Mouse (Mus musculus) hindlimb bud, embryonic 11.5 days (tissue): ENCODE results near the gene Emilin2.
"Not testable (repeated sequence)": the region's sequence is repeated elsewhere in the genome, so short reads cannot be mapped to it uniquely, and the experiment has no call there.

Experiments used
- DNase-seq: peaks from one replicate; pipeline ENCODE4 v3.0.0-alpha.2; 2012; ENCODE audit warnings: low read depth, low spot score; ENCODE audit errors: extremely low spot score

The Emilin2 gene

DNA sequence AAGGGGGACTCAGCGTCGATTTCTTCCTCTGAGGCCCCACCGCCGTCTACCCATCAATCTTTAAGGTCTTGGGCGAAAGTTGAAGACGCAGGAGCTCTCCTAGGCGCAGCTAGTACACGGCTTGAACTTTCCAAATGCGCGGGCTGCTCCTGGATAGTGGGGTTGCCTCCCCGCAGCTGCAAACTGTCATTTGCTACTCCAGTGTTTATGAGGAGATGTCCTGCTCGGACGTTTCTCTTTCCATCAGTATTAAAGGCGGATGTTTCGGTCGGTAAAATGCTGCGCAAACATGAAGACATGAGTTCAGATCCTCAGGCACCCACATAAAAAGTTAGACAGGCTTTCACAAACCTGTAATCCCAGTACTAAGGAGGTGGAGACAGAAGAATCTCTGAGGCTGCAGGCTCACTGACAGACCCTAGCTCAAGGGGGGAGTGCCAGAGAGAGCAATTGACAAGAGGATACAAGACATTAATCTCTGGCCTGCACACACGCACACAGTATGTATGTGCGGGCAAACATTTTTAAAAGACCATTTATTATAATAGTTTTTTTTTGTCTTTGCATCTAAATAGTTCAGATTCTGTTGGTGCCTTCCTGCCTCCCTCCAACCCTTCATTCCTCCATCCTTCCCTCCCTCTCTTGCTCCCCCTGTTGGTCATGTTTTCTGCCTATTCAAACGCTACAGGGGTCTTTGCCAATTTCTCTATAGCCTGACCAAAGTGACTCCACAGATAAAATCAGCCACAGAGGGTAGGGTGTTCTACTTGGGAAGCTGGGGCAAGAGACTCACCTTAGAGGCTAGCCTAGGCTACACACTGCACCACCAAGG lies at the start of gene Emilin2:
TSS of gene Emilin2 (minus strand) at position 639 of the 832 bp plus-strand sequence.
- no peak for DNase-seq

DNA sequence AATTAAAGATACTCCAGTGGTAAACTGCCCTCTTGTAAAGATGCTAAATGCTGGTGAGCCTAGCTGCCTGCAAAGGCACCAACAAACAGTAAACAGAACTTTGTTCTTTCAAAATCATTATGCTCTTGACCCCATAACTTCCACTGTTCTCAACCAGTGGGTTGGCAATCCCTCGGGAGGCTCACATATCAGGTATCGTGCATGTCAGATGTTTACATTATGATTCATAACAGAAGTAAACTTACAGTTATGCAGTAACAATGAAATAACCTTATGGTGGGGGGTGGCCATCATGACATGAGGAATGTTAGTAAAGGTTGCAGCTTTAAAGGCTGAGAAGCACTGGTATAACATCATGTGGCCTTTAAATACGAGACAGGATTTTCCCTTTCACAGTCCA lies 43.7 kb upstream of the Emilin2 start:
- no peak for DNase-seq

DNA sequence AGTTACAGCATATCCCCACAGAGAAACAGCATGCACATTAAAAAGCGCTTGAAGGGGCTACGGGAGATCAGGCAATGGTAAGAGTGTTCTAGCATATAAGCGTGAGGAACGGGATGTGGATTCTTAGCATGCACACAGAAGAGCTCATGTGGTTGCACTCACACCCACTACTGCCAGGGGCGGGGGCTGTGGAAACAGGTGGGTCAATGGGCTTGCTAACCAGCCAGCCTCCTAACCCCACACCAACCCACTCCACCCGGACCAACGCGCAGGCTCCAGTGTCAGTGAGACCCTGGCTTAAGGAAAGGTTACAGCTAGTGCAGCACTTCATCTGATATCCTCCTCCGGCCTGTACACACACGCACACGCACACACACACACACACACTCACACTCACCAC lies 42.4 kb upstream of the Emilin2 start:
- no peak for DNase-seq

DNA sequence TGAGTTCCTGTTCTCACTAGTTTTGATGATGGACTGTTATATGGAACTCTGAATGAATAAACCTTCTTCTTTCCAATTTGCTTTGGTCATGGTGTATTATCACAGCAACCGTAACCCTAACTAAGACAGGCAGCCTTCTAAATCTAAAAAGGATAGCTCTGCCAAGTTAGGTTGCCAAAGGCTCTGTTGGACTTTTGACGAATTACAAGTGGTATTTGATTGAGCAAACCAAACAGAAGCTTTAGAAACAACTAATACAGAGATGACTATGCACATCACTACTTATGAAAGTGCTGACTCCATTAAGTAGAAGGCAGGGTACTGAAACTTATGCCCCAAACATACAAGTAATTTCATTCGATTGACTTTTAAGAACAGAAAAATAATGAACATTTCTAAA lies 36.4 kb upstream of the Emilin2 start:
- DNase-seq, result no peak

DNA sequence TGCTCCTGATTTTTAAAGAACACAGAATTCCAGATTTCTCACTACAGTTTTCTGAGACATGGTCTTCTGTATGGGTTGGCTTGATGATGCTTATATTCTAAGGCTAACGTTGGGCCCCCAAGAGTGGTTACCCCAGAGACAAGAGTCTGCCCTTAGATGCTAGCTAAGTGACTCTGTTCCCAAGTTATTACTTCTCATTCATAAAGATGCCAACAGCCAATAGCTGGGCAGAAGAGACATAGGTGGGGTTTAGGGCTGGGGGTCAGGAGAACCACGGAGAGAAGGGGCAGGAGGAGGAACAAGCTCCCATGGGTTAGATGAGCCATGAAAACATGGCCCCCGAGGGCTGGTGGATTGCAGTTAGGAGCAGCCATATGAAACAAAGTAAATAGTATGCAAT lies 30.2 kb upstream of the Emilin2 start:
- DNase-seq, result no peak

DNA sequence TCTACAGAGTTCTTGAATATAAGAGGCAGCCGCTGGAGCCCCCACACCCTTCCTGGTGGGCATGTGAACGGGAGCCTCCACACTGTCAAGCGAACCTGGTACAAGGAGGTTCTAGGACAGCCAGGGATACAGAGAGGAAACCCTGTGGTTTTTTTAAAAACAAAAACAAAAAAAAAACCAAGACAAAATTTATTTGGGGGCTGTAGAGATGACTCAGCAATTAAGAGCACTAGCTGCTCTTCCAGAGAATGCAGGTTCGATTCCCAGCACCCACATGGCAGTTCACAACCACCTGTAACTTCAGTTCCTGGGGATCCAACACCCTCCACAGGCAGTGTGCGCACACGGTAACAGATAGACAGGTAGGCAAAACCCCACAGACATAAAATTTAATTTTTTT lies 26.8 kb upstream of the Emilin2 start:
- DNase-seq, result no peak

DNA sequence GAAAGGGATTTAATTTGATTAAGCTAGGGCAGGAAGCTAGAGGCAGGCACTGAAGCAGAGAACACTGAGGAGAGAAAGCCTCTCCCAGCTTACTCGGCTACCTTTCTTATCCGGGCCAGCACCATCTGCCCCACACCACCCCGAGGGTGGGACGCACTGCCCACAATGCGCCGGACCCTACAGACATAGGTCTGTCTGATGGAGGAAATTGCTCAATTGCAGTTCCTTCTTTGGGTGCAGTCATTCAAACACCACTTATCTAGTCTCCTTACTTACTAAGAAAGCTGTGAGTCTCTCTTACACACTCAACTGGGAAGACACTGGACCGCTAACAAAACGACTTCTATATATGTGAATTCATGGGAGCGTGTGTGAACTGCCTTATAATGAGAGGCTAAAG lies 25.8 kb upstream of the Emilin2 start:
- no peak for DNase-seq

DNA sequence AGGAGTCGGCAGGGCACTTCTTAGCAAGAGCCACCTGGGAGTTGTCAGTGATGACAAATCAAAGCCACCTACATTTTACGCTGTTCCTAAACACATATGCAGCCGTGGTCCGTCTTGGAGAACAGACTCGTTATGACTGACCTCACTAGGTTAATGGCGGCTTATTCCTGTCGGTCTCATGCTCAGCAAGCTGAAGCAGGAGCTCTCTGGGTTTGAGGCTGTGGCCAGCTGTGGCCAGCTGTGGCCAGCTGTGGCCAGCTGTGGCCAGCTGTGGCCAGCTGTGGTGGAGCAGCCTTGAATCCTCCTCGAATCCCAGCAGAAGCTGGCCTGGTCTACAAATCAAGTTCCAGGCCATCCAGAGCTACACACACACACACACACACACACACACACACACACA lies 24.6 kb upstream of the Emilin2 start:
- DNase-seq, result no peak

DNA sequence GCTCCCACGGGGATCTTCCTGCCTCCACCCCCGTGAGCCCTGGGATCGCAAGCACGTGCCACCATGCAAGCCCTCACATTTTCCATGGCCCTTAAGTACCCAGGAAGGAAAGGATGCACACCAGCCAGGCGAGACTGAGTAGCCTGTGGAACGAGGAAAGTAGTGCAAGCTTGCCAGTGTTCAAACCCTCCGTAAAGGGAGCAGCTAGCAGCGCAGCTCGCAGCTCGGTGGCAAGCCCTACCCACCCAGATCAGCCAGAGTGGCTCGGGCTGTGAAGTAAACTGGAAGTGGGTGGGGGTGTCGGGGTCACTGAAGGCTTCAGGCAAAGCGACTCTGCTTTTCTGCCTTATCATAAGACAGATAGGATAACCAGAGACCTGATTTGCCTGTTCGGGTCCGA lies 20.5 kb upstream of the Emilin2 start:
- no peak for DNase-seq

DNA sequence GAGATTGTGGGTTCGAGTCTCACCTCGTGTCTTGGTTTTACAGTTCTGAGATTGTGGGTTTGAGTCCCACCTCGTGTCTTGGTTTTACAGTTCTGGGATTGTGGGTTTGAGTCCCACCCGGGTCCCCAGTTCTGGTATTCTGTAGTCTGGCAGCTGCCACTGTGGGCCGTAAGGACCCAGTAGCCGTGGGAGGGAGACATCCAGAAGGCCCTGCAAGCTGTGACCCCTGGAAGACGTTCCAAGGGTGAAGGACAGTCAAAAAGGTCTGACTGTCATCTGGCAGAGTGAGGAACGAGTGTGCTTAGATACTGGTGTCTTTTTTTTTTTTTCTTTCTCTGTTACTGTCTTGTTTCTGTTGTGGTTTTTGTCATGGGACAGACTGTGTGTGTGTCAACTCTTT lies 9.0 kb upstream of the Emilin2 start:
- DNase-seq, result not testable (repeated sequence)

DNA sequence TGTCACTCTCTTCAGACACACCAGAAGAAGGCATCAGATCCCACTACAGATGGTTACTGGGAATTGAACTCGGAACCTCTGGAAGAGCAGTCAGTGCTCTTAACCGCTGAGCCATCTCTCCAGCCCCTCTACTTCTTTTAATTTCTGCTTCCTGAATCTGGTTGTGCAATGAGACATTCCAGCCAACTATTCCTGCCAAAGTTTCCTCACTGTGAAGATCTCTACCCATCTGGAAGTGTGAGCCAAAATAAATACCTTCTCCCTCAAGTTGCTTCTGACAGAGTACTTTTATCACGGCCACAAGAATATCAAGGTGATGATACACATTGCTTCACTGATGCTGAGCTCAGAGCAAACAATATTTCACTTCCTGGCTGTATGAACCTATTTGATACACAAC lies 7.6 kb upstream of the Emilin2 start:
- no peak for DNase-seq

DNA sequence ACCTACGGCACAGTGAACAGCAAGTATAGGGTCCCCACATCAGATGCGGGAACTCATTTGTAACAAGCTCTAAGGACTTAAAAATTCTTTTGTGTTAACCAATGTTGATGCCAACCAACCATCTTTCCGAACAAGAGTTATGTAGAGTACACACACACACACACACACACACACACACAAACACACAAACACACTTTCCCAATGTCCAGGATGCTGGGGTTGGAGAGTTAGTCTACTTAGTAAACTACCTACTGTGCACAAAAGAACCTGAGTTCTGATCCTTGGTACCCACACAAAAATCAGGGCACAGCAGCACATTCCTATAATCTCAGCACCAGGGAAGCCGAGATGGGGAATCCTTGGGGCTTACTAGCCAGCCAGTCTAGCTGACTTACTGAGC lies 5.8 kb upstream of the Emilin2 start:
- no peak for DNase-seq

DNA sequence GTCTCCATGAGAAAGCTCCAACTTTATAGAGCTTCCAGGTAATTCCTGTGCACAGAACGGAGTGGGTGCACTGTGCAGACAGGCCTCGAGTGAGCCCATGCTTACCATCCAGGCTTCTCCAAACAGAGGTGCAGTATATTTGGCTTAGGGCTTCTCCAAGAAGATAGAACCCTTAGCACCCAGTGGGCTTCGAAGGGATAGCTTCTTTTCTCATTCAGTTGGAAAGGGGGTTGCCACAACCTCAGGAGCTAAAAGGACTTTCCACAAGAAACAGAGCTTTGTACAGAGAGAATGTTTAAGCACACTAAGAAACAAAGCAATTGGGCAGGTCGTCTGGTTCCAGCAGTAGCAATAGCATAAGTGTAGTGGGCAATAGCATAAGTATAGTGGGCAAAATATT lies 2.5 kb upstream of the Emilin2 start:
- DNase-seq, result no peak

DNA sequence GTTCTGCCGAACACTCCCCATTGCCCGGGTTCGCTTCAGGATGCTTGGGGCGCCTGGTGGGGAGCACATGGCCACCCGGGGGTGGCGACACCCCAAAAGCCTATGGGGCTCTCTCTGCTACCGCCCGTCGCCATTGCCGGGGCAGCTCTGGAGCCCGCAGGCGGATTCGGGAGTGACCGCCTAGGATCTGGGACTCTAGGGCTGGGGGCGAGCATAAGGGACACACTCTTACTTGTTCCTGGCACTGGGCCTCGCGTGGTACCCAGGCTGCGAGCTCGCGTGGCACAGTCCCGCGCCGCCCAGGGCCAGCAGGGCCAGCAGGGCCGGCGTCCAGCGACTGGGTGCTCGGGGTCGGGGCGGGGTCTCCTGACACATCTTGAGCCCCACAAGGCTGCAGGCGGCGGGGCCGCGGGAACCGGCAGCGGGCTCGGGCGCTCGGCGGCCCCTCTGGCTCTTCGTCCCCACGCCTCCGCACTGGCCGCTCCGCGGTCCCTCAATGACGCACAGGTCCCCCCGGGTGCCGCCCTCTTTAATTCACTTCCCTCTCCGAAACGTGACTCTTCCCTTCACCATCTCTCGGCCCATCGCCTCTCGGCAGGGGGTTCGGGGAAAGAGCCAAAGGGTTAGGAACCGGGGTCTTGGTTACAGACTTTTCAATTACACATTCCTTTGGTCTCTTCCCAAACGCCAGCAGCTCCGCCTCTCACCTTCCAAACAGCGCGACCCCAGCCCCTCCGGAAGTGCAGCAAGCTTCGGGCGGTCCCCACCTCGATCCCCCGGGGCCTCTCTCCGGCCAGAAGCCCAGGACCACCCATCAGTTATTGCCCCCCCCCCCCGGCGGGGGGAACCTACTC lies 1.1 kb downstream of the Emilin2 start:
- DNase-seq, result no peak

DNA sequence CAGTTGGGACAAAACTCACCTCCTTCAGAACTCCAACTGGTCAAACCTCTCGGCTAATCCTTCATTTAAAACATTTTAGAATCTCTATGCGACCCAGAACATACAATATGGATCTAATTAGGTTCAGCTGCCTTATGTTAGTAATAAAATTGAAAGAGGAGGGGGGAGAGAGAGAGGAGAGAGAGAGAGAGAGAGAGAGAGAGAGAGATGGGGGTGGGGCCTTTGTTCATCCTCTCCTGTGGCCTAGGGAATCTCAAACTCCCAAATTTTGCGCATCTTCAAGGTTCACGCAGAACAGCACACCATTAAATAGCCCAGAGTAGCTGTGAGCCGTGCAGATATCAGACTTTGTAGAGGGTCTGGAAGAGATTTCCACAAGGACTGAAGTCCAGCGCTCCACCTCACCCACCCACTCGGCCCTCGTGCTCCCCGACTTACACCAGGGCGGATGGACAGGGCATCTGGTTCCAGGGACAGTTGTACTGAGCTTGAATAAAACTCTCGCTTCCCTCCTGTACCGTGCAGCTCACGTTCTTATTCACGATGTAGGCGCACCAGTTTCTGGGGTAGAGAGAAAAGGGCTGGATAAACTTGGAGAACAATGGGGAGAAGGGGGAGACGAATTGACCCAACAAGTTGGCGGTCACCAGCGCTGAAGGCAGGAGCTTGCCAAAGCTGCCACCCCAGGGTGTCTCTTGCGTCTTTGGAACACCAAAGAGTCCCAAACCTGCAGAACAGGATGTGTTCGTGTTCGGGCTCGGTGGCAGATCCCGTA lies 1.9 kb downstream of the Emilin2 start:
- DNase-seq, result no peak

DNA sequence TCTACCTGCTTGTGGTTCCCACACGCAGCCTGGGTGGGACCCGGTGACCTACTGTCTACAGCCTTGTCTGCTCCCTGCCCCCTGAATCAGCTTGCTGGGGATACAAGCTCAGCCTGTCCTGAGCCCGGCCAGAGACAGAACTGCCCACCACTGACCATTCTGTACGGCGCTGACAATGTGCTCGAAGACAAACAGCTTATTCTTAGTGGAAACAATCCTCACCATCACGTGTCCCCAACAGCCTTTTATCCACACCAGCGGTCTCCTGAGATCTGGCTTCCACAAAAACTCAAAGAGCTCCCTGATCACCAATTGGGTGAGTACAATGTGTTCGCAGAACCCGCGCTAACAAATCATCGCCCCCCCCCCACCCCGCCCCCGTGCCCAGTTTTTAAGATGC lies 2.6 kb downstream of the Emilin2 start:
- no peak for DNase-seq

DNA sequence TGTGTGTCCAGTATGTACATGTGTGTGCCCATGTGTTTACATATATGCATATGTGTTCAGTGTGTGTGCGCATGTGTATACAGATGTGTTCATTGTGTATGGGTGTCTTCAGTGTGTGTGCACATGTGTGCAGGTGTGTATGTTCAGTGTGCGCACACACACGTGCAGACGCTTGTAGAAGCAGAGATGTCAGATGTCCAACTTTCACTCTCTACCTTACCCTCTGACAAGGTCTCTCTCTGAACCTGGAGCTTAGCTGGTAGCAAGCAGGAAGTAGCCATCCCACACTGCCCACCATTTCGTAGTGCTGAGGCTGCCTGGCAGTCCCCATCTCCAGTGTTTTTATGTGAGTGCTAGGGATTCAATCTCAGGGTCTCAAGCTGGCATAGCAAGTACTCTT lies 3.5 kb downstream of the Emilin2 start:
- DNase-seq, result no peak

DNA sequence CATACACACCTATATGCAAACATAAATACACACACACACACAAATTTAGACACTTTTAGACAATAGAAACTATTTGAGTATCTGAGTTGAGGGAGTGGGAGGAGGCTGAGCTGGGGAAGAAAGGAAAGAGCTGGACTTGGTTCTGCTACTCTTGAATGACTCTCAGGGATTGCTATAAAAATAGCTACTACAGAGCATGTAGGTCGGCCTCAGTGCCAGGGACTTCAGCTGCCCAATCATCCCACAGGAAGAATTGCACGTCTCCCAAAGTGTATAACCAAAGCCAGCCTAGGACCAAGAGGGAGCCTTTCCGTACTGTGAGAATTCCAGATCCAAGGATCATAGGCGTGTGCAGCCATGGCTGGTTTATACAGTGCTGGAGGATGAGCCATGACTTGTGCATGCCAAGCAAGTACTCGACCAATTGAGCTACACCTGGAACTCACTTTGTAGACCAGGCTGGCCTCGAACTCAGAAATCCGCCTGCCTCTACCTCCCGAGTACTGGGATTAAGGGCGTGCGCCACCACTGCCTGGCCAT lies 4.5 kb downstream of the Emilin2 start:
- DNase-seq, result no peak

DNA sequence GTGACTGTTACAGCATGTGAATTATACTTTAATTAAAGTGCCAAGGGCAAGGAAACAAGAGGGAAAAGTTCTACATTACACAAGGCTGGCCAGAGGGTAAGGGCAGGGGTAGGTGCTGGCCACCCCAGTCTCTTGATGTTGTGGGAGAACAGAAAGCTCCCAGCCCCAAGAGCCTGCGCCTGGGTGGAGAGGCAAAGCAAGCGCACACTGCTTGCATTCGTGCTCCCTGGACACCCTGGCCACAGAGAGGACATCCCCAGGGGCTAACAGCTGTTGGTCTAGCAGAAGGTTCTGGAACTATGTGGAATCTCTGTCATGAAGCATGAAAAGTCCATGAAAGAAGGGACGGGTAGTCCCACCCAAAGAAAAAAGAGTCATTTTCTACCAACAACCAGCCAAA lies 5.1 kb downstream of the Emilin2 start:
- no peak for DNase-seq

DNA sequence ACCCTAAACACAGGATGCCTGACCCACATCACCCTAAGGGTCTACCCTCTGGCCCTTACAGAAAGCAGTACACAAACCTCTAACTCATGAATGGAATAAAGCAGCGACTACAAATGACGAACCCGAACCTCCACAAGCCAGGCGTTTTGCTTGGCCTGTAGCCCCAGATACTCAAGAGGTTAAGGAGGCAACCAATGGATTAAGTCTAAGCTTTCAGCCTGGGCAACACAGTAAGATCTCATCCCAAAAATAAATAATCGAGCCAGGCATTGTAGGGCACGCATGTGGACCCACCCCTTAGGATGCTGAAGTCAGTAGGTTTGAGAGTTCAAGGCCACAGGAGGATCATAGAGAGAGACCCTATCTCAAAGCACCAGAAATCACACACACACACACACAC lies 5.7 kb downstream of the Emilin2 start:
- DNase-seq, result no peak

DNA sequence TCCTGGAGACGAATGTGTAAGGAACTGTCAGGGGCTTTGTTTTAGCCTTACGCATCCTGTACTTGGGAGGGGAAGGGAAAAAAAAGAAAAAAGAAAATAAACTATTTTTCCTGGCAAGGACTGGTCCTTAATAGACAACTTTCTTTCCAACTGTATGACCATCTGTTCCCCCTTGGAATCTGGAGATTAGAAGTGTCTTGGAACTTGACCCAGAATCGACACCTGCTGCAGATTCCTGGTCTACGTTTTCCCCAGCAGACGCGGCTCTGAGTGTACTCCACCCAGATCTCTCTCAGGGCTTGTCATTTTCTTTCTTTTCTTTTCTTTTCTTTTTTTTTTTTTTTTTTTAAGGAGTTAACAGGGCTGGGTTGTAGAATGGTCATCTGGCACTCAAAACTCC lies 8.3 kb downstream of the Emilin2 start:
- no peak for DNase-seq
